Mouse (Mus musculus): Measurements from ENCODE around the gene 4930519G04Rik. TPM values are rescaled to one million over a fixed set of nuclear protein-coding genes. Genes with fewer than 3 reads are reported as not detected.
"Not testable (repeated sequence)": the region's sequence is repeated elsewhere in the genome, so short reads cannot be mapped to it uniquely, and the experiment has no call there.

4930519G04Rik gene
- total RNA-seq, 2 experiments from 2014 or later, result not detected

- intact Hi-C loops (cut with DNase I), result no loop called here
Measured at GRCm38 (mm10) chr5:114813525-114814181, 39.8 kb upstream of the 4930519G04Rik start.

DNA sequence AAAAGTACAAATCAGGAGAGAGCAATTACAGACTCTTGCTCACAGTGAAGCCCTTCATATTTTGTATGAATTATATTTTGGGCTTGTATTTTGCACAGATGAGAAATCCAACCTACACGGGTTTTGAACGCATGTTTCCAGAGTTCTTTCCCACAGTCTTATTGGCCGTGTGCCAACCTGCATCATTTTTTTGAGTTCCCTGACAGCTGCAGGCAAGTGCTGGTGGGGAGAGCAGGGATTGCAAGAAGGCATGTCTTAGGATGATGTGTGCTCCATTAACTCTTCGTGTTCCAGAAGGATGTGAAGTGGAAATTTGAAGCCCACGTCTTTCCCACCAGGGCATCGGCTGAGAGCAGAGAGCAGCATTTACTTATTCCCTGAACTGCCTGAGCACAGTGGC is 36.9 kb upstream of the 4930519G04Rik start:
- no peak for TF ChIP-seq CTCF (IDR thresholded peaks at IDR 0.05)
- no peak for DNase-seq (ENCODE audit: extremely low spot score in 1 of 2, low spot score in 2 of 2)
- intact Hi-C loops (cut with DNase I), result no loop called here
- Histone ChIP-seq H3K4me3 (no peak overlapping the region), H3K27ac (no peak overlapping the region)

More at GRCm38 (mm10) chr5:114813525-114814181, 39.8 kb upstream of the 4930519G04Rik start:
- no peak for TF ChIP-seq CTCF (IDR thresholded peaks at IDR 0.05)
- peak; percentile 90 to 92 for DNase-seq (ENCODE audit: extremely low spot score in 1 of 2, low spot score in 2 of 2)
- Histone ChIP-seq H3K4me3 (peak overlapping the region; percentile 80), H3K27ac (peak overlapping the region; percentile 92)

- Histone ChIP-seq H3K4me3 (no peak overlapping the region), H3K27ac (no peak overlapping the region)
- no peak for TF ChIP-seq CTCF (IDR thresholded peaks at IDR 0.05)
- no peak for DNase-seq (ENCODE audit: extremely low spot score in 1 of 2, low spot score in 2 of 2)
- intact Hi-C loops (cut with DNase I), result no loop called here
Measured at GRCm38 (mm10) chr5:114818124-114818523, 35.3 kb upstream of the 4930519G04Rik start.

- Histone ChIP-seq H3K27ac (peak within 1 kb of the TSS; percentile 77), H3K4me3 (peak within 1 kb of the TSS; percentile 55)
- DNase-seq (ENCODE audit: extremely low spot score in 1 of 2, low spot score in 2 of 2), result peak; percentile 78 to 80
- intact Hi-C loops (cut with DNase I), result no loop called here
- no peak for TF ChIP-seq CTCF (IDR thresholded peaks at IDR 0.05)
Measured at GRCm38 (mm10) chr5:114822796-114823688, 30.4 kb upstream of the 4930519G04Rik start, which contains the start of gene 1500011B03Rik. Gene 1500011B03Rik (minus strand): TSS chr5:114823468.

DNA sequence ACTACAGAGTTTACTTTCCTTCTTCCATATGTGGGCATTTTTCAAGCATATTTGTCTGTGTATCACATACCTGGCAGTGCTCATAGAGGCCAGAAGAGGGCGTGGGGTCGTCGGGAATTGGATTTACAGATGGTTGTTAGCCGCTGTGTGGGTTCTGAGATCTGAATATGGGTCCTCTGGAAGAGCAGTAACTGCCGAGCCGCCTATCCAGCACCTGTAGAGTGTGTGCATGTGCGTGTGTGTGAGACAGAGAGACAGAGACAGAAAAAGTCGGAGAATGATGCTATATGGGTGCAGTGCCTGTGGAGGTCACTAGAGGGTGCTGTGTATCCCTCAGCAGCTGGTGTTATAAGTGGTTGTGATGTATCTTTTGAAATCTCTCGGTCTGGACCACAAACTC is 29.3 kb upstream of the 4930519G04Rik start:
- peak; percentile 81 for TF ChIP-seq CTCF (IDR thresholded peaks at IDR 0.05)
- H3K27ac ChIP-seq, result no peak overlapping the region
- no peak overlapping the region for H3K4me3 ChIP-seq
- no peak for DNase-seq (ENCODE audit: extremely low spot score in 1 of 2, low spot score in 2 of 2)
- intact Hi-C loops (cut with DNase I), result loop anchor here (2.0 kb wide), 1 partner anchor 35 kb away; the partner anchor contains the start of gene Gm9936

GRCm38 (mm10) chr5:114825978-114826691 is 27.3 kb upstream of the 4930519G04Rik start:
- DNase-seq (ENCODE audit: extremely low spot score in 1 of 2, low spot score in 2 of 2), result no peak
- peak overlapping the region; percentile 24; the same call in 1 of the 2 replicates for H3K4me3 ChIP-seq
- no peak overlapping the region for H3K27ac ChIP-seq
- TF ChIP-seq CTCF (IDR thresholded peaks at IDR 0.05), result no peak; the same call in 1 of the 2 replicates
- intact Hi-C loops (cut with DNase I), result loop anchor here (2.0 to 5.0 kb wide), 2 partner anchors 33 to 111 kb away; partner anchors contain the start of gene Gm9936

GRCm38 (mm10) chr5:114827427-114827826 is 26.0 kb upstream of the 4930519G04Rik start:
- no peak for DNase-seq (ENCODE audit: extremely low spot score in 1 of 2, low spot score in 2 of 2)
- H3K27ac ChIP-seq, result no peak overlapping the region
- intact Hi-C loops (cut with DNase I), result loop anchor here (5.0 kb wide), 1 partner anchor 110 kb away; no protein-coding TSS in a partner anchor
- TF ChIP-seq CTCF (IDR thresholded peaks at IDR 0.05), result no peak
- H3K4me3 ChIP-seq, result no peak overlapping the region

GRCm38 (mm10) chr5:114829740-114830139 is 23.7 kb upstream of the 4930519G04Rik start:
- Histone ChIP-seq H3K4me3 (no peak overlapping the region), H3K27ac (no peak overlapping the region)
- intact Hi-C loops (cut with DNase I), result loop anchor here (5.0 kb wide), 1 partner anchor 108 kb away; no protein-coding TSS in a partner anchor
- no peak for TF ChIP-seq CTCF (IDR thresholded peaks at IDR 0.05)
- DNase-seq (ENCODE audit: extremely low spot score in 1 of 2, low spot score in 2 of 2), result no peak

DNA sequence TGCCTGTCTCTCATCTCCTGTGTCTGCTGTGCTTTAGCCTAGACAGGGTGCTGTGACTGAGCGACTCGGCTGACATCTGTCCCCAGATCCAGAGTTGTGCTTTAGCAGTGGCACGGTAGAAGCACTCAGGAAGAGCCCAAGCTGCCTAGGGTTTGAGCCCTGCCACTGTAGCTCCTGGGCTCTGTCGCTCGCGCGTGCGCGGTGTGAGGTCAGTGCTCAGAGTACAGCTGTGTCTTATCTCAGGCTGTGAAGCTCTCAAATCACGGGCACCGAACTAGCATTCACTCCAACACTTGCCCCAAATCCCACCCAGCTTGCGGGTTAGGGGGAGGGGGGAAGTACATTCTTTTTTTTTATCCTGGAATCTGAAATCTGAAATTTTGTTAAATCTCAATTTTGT is 16.6 kb upstream of the 4930519G04Rik start:
- H3K4me3 ChIP-seq, result no peak overlapping the region
- H3K27ac ChIP-seq, result no peak overlapping the region
- no peak for DNase-seq (ENCODE audit: extremely low spot score in 1 of 2, low spot score in 2 of 2)
- intact Hi-C loops (cut with DNase I), result no loop called here
- TF ChIP-seq CTCF (IDR thresholded peaks at IDR 0.05), result no peak

- DNase-seq (ENCODE audit: extremely low spot score in 1 of 2, low spot score in 2 of 2); H3K27ac ChIP-seq; intact Hi-C loops (cut with DNase I); H3K4me3 ChIP-seq: not testable (repeated sequence)
Measured at GRCm38 (mm10) chr5:114840481-114840880, 13.0 kb upstream of the 4930519G04Rik start.

DNA sequence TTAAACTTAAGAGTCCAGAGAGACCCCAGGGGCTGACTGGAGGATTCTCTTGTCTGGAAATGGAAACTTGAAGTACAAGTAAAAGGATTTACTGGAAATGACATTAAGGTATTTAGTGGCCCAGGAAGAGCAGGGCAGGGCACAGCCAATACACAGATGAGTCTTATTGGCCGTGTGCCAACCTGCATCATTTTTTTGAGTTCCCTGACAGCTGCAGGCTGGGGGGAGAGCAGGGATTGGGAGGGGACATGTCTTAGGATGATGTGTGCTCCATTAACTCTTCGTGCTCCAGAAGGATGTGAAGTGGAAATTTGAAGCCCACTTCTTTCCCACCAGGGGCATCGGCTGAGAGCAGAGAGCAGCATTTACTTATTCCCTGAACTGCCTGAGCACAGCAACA is 11.3 kb upstream of the 4930519G04Rik start:
- intact Hi-C loops (cut with DNase I); H3K4me3 ChIP-seq; DNase-seq (ENCODE audit: extremely low spot score in 1 of 2, low spot score in 2 of 2); H3K27ac ChIP-seq: not testable (repeated sequence)

Measured in left cerebral cortex, adult 2 months (tissue).